Mouse (Mus musculus): Measurements from ENCODE around the gene Sdr39u1.

Gene Sdr39u1

GRCm38 (mm10) chr14:55854406-55855100 lies 45.5 kb downstream of the Sdr39u1 start:
- in situ Hi-C loops (cut with MboI, MseI), result no loop called here

GRCm38 (mm10) chr14:55853621-55854285 lies 46.3 kb downstream of the Sdr39u1 start, which contains the start of gene Nynrin:
Gene Nynrin, plus strand, starts transcription at chr14:55854010.
- in situ Hi-C loops (cut with MboI, MseI), result no loop called here

DNA sequence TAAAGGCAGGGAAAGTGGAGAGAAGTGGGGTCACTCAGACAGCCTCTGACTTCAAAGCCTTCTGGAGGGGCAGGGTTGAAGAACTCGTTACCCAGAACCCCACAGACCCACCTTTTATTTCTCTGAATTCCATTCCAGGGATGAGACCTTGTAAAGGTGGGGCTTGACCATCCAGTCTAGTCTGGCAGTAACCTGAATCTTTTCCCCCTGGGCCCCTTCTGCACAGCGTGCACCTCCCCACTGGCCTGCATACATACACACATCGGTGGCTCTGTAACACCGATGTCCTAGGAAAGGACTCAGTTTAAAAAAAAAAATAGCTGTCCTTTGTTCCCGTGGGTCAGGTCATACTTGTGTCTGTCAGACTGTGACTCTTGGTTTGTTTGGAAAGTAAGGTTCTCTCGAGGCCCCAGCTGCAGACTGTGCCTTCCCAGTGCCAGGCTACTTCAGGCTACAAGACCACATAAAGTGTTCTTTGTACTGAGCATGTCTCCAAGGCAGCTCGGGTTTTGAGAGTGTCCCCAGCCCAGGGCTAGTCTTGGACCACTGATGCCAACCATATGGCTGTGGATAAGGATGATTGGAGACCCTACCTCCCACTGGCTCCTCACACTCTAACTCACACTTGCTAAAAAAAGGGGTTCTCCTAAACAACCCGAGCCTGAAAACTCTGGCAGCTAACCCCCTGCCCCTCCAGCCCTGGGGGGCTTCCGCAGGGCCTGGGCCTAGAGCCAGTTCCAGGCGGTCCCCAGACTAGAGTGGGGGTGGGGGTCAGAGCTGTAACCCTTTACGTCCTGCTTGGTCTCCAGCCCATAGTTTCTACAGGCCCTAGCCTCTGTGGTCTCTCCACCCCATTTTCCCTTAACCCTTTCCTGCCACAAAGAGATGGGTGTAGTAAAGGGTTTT lies 47.2 kb downstream of the Sdr39u1 start:
- in situ Hi-C loops (cut with MboI, MseI), result no loop called here

- in situ Hi-C loops (cut with MboI, MseI), result no loop called here
Measured at GRCm38 (mm10) chr14:55850885-55851284, 49.2 kb downstream of the Sdr39u1 start.
